Mouse (Mus musculus): ENCODE measurements around the gene Gpr176.

The Gpr176 gene

DNA sequence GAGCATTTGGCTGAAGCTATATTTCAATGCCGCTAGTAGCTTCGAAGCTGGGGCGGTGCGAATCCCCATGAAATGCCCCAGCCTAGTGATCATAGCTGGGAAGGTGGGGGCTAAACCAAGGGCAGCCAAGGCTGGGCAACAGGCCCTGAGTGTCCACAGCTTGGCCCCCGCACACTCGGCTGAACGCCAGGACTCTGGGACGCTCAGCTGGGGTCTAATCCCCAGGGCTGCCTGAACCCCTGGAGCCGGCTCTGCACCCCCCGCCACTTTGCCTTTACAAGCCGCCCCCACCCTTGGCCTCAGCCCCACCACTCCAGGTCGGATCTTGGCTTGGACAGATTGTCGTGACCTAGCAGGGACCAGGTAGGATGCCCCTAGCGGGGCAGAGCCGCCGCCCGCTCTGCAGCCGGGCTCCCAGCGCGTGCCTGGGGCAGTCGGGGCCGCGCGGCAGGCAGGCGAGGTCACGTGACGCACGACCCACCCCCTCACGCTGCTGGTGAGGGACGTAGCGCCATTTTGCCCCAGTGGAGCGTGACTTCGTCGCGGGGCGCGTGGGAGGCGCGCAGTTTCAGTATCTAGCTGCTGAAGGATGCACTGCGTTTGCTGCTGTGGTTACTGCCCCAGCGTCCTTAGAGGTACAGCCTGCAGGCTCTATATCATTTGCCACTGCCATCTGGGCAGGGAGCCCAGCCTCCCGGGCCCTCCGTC is 507 bp upstream of the Gpr176 start:
- DNase-seq (ENCODE audit: extremely low spot score): peak; percentile 85

- DNase-seq (ENCODE audit: extremely low spot score): no peak
Observed at GRCm38 (mm10) chr2:118372561-118372900, 688 bp downstream of the Gpr176 start.

- DNase-seq (ENCODE audit: extremely low spot score): no peak
Observed at GRCm38 (mm10) chr2:118371841-118372240, 1.4 kb downstream of the Gpr176 start.

DNA sequence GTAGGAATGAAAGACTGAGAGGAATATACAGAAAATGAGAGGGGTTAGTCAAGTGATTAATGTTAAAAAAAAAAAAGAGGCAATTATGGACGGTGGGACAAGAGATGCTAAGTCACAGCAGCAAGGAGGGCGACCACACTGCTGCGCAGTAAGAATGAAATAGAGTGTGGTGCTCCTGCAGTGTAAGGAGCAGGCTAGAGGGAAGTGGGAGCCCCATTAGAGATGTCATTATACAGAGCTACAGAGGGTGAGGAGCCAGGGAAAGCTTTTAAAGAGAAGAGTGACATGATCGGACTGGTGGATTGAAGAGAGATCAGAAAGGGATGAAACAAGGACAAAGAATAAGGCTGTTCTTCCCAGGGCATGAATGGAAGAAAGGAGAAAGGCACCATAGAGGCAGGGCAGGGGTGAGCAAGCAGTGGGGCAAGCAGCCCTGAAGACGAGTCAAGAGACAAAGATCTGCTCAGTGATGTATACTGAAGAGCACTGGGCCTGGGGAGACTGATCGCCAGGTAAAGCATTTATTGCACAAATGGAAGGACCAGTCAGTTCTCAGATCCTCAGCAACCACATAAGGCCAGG is 18.0 kb downstream of the Gpr176 start:
- DNase-seq (ENCODE audit: extremely low spot score): no peak

GRCm38 (mm10) chr2:118353916-118354403 is 19.3 kb downstream of the Gpr176 start:
- no peak for DNase-seq (ENCODE audit: extremely low spot score)

- no peak for DNase-seq (ENCODE audit: extremely low spot score)
Observed at GRCm38 (mm10) chr2:118353498-118353897, 19.7 kb downstream of the Gpr176 start.

DNA sequence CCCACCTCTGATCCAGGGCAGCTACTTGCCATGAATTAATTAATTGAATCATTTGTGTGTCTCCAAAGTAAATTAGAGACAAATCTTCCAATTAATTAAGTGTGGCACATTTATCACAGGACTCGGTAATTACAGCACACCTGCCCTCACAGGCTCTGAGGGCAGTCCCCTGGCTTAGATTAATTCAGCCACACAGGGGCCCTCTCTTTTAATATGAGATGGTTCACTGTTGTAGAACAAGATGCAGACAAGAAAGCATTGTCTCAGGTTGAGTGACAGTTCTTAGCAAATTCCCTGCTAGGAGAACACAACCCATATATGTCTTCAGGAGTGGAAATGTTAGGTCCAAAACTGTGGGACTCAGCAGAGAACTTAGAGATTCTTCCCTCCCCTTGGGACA is 27.7 kb downstream of the Gpr176 start:
- no peak for DNase-seq (ENCODE audit: extremely low spot score)

DNA sequence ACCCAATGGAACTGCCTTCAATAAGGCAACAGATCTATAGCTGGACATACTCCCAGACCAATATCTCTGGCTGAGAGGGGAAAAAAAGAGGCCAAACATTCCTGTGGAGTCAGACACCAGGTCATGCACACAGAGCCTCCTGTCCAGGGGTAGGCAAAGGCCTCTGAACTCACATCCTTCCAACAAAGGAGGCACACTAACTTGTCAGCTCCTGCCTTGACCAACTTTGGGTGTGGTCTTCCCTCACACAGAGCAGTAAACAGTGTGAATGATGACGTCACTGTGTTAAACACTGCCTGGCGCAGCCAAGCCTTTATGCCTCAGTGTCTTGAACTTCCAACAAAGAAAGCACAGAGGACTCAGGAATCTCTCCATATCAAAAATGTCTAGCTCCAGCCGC is 29.3 kb downstream of the Gpr176 start:
- DNase-seq (ENCODE audit: extremely low spot score): no peak

DNA sequence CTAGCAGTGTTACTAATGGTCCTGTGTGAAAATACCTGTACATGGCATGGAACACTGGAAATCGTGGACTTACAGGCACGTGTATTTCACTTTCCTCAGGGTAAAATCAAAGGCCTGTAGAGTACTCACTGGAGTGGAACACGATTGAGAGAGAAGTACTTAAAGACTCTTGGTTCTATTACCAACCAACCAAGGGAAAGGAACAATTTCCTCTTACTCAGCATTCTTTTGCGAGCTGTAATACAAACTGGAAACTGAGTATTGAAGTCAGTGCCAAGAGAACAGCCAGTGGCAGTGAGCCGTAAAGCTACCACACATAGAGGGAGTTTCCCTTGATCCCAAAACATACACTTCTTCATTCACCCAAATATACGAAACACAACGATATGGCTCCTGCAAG is 31.9 kb downstream of the Gpr176 start:
- no peak for DNase-seq (ENCODE audit: extremely low spot score)

GRCm38 (mm10) chr2:118336084-118336483 is 37.1 kb downstream of the Gpr176 start:
- peak; percentile 14 for DNase-seq (ENCODE audit: extremely low spot score)

- no peak for DNase-seq (ENCODE audit: extremely low spot score)
Observed at GRCm38 (mm10) chr2:118322663-118323062, 50.6 kb downstream of the Gpr176 start.

DNA sequence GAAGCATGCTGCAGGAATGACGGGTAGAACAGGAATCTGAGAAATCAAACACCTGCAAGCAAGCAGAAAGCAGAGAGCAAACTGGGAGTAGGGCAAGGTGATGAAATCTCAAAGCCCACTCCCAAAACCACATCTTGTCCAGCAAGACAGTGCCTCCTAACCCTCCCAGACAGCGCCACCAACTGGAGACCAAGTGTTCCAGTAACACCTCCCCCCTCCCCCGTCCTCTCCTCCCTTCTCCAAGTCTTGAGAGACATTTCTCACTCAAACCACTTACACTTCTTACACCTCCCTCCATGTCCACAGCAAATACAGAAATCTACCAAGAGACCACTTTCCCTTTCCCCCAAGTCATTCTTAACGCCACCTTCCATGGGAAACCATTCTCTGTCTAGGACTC is 51.4 kb downstream of the Gpr176 start:
- DNase-seq (ENCODE audit: extremely low spot score): no peak

DNA sequence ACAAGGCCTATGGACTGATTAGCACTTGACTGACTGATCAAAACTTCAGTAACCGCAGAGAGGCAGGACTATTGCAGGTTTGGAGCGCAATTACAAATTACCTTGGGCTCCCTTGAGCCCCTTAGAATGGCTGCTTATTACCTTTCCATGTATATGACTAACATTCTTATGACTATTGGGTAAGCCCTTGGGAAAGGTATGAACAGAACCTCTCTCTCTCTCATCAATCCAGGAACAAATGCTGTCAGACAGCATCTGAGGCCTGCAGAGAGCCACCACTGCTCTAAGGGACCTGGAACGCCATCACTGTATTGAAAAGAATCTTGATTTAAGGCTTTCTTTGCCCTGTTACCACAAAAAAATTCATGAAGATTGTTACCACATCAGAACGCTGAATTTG is 52.1 kb downstream of the Gpr176 start:
- no peak for DNase-seq (ENCODE audit: extremely low spot score)

DNA sequence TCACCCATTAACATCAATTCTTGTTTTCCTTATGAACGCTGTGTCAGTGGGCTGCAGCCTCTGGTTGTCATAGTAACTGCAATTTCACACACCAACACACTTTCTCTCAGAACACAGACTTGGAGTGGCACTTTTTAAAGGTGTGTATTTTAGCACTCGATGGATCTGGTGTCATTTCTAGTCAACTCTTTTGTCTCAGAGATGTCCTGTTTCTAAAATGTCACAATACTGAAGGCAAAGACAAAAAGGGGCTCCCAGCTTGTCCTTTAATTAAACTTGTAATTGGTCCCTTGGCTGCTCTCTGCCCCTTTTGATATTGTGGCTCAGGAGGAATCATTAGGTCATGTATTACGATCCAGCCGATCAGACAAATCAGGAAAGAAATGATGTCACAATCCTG is 52.7 kb downstream of the Gpr176 start:
- DNase-seq (ENCODE audit: extremely low spot score): no peak

DNA sequence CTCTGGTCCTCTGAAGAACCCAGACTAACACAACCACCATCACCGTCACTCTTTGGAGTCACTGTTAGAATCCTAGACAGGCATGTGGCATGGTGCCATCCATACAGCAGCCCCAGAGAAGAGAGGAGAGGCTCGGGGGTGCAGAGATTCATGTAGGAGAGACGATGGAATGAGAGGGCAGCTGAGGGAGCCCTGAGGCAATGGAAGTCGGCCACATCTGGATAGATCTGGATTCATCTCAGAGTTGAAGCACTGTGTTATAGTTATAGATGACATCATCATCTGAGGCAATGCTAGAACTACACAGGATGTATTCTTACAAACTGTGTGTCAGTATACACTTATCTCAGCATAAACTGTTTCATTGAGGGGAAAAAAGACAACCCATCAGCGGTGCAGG is 54.0 kb downstream of the Gpr176 start:
- no peak for DNase-seq (ENCODE audit: extremely low spot score)

- no peak for DNase-seq (ENCODE audit: extremely low spot score)
Observed at GRCm38 (mm10) chr2:118316939-118317338, 56.3 kb downstream of the Gpr176 start.

- DNase-seq (ENCODE audit: extremely low spot score): no peak
Observed at GRCm38 (mm10) chr2:118315656-118316402, 57.4 kb downstream of the Gpr176 start.

DNA sequence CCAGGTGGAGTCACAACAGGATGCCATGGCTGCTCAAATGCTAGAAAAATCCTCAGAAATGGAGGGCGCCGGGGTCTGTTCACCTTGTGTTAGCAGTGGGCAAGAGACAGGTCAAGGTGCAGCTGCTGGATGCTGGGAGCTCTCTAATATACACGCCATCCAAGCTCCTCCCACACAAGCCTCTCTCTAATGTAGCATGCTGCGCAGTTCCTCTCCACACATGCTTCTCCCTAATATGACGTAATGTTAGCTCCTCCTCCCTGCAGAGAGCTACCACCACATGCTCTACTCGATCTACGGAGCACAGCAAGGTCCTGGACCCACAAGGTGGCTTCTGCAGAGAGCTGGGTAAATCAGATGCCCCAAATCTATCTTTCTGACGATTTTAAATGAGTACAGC is 65.7 kb downstream of the Gpr176 start:
- no peak for DNase-seq (ENCODE audit: extremely low spot score)

GRCm38 (mm10) chr2:118306966-118307365 is 66.3 kb downstream of the Gpr176 start:
- no peak for DNase-seq (ENCODE audit: extremely low spot score)

DNA sequence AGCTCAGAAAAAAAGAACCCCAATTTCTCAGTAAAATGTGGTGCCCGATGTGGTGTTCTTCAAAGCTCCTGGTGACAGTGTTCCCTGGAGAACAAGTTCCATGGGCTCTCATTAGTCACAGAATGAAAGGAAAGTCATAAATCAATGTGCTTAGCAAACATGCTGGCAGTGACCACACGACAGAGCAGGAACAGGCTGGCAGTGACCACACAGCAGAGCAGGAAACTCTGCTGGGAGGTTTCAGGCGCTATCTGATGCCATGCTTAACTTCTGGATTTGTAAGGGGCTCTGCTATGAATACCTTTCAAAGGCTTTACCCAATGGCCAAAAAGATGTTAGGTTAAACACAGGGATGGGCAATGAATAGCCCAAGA is 66.7 kb downstream of the Gpr176 start:
- DNase-seq (ENCODE audit: extremely low spot score): no peak

- no peak for DNase-seq (ENCODE audit: extremely low spot score)
Observed at GRCm38 (mm10) chr2:118305827-118306521, 67.2 kb downstream of the Gpr176 start.

- no peak for DNase-seq (ENCODE audit: extremely low spot score)
Observed at GRCm38 (mm10) chr2:118303456-118303855, 69.8 kb downstream of the Gpr176 start.
